Mouse (Mus musculus) kidney, embryonic 14.5 days (tissue): ENCODE measurements around the gene Gm28230. TPM values are rescaled to one million over a fixed set of nuclear protein-coding genes. Genes with fewer than 3 reads are reported as not detected.

Experiments
- ATAC-seq: fragments of 200-750 bp; cut with Nextera tagmentation; 2 replicates; pipeline ENCODE4 v1.8.0; 2017; ENCODE audit warnings: moderate number of reproducible peaks, mild to moderate bottlenecking, moderate TSS enrichment, moderate library complexity; ENCODE audit not compliant: low FRiP score, low TSS enrichment
- H3K27ac ChIP-seq: fragments of 300-500 bp; sonication (generic); 2 replicates; pipeline ENCODE4 v1.5.1; 2014; ENCODE audit warnings: low read depth, mild to moderate bottlenecking, low read length, moderate library complexity, mixed read lengths
- H3K27me3 ChIP-seq: fragments of 300-500 bp; sonication (generic); 2 replicates; pipeline ENCODE4 v1.6.1; 2014; ENCODE audit warnings: mild to moderate bottlenecking, low read length; ENCODE audit not compliant: control insufficient read depth, insufficient read depth
- H3K36me3 ChIP-seq: fragments of 300-500 bp; sonication (generic); 2 replicates; pipeline ENCODE4 v1.6.1; 2014; ENCODE audit warnings: low read length, mixed read lengths; ENCODE audit not compliant: control insufficient read depth, insufficient read depth
- H3K4me1 ChIP-seq: fragments of 300-500 bp; sonication (generic); 2 replicates; pipeline ENCODE4 v1.6.1; 2014; ENCODE audit warnings: low read length, mixed read lengths; ENCODE audit not compliant: control insufficient read depth, insufficient read depth
- H3K4me2 ChIP-seq: fragments of 300-500 bp; sonication (generic); replicated peaks from 2 replicates; pipeline ENCODE4 v1.6.1; 2014; ENCODE audit warnings: low read depth, mild to moderate bottlenecking, low read length
- H3K4me3 ChIP-seq: fragments of 300-500 bp; sonication (generic); 2 replicates; pipeline ENCODE4 v1.5.1; 2014; ENCODE audit warnings: mild to moderate bottlenecking, low read length
- H3K9ac ChIP-seq: fragments of 300-500 bp; sonication (generic); 2 replicates; pipeline ENCODE4 v1.6.1; 2014; ENCODE audit warnings: low read depth, mild to moderate bottlenecking, low read length, moderate library complexity
- H3K9me3 ChIP-seq: fragments of 300-500 bp; sonication (generic); 2 replicates; pipeline ENCODE4 v1.6.1; 2016; ENCODE audit warnings: low read length; ENCODE audit not compliant: control insufficient read depth
- WGBS: fragments of 180-500 bp; shearing (Covaris S2); extraction: QIAGEN DNeasy Blood & Tissue Kit; methylation state at CpG from one replicate; pipeline ENCODE4 v1.1.7; 2014; 5-methylcytosine and 5-hydroxymethylcytosine counted together
- polyA plus RNA-seq: library from polyadenylated mRNA; unstranded; fragments of >200 nt; fragmentation: Nextera tagmentation; extraction: Ambion mirVana; gene quantifications from 2 replicates; pipeline ENCODE4 v1.2.1, GENCODE M21; 2014

The Gm28230 gene
- polyA plus RNA-seq: 2.3 and 4.0 TPM in 2 replicates

GRCm38 (mm10) chr2:74726551-74726950, at the start of gene Gm28230:
Gm28230 (plus strand) TSS chr2:74726728.
- ATAC-seq: no peak
- 40% methylated on average over 5 of the region's 5 CpGs for WGBS

GRCm38 (mm10) chr2:74677106-74677505, 49.4 kb upstream of the Gm28230 start:
- H3K27me3 ChIP-seq: peaks cover 41% of the 10 kb centered on the region

More at GRCm38 (mm10) chr2:74726551-74726950, at the start of gene Gm28230:
- no peaks in the 10 kb centered on the region for H3K27me3 ChIP-seq
- peak within 1 kb of the TSS; percentile 40 for H3K4me3 ChIP-seq
- H3K36me3 ChIP-seq: peaks cover 20% of the 10 kb centered on the region
- H3K9ac ChIP-seq: peak within 1 kb of the TSS; percentile 56
- H3K27ac ChIP-seq: peak within 1 kb of the TSS; percentile 85
- H3K4me2 ChIP-seq: peak within 1 kb of the TSS; percentile 68
- H3K4me1 ChIP-seq: peaks cover 68% of the 10 kb centered on the region
- H3K9me3 ChIP-seq: no peaks in the 10 kb centered on the region

GRCm38 (mm10) chr2:74678891-74679595, 47.5 kb upstream of the Gm28230 start, which contains the start of gene Hoxd11:
Hoxd11 (plus strand) TSS chr2:74679557.
- H3K4me2 ChIP-seq: peak within 1 kb of the TSS; percentile 85
- WGBS: 2% methylated on average over 15 of the region's 15 CpGs
- 0 out of 2 replicates have a peak, but pooled peaks cover 1% of the 10 kb centered on the region for H3K36me3 ChIP-seq
- no peak for ATAC-seq
- peak within 1 kb of the TSS; percentile 85 for H3K4me3 ChIP-seq
- H3K4me1 ChIP-seq: peaks cover 34% of the 10 kb centered on the region
- peak within 1 kb of the TSS; percentile 97 for H3K27ac ChIP-seq
- peaks cover 43% of the 10 kb centered on the region for H3K27me3 ChIP-seq
- peak within 1 kb of the TSS; percentile 99 for H3K9ac ChIP-seq
- no peaks in the 10 kb centered on the region for H3K9me3 ChIP-seq

More at GRCm38 (mm10) chr2:74677106-74677505, 49.4 kb upstream of the Gm28230 start:
- Histone ChIP-seq H3K9me3 (no peaks in the 10 kb centered on the region), H3K27ac (peak overlapping the region; percentile 77; the same call in 1 of the 2 replicates), H3K4me2 (peak overlapping the region; percentile 10), H3K4me1 (peaks cover 34% of the 10 kb centered on the region), H3K4me3 (peak overlapping the region; percentile 6; the same call in 1 of the 2 replicates), H3K36me3 (no peaks in the 10 kb centered on the region), H3K9ac (no peak overlapping the region)
- WGBS: 34% methylated on average over 2 of the region's 2 CpGs
- ATAC-seq: no peak

- Histone ChIP-seq H3K27ac (peak overlapping the region; percentile 97), H3K4me2 (peak overlapping the region; percentile 85), H3K36me3 (0 out of 2 replicates have a peak, but pooled peaks cover 2% of the 10 kb centered on the region), H3K4me1 (peaks cover 30% of the 10 kb centered on the region), H3K4me3 (peak overlapping the region; percentile 85), H3K9ac (peak overlapping the region; percentile 99), H3K9me3 (no peaks in the 10 kb centered on the region), H3K27me3 (peaks cover 38% of the 10 kb centered on the region)
- no peak for ATAC-seq
- WGBS: under 1% methylated on average over 26 of the region's 26 CpGs
These were observed 46.9 kb upstream of the Gm28230 start for GRCm38 (mm10) chr2:74679596-74679971.

GRCm38 (mm10) chr2:74679980-74680379, 46.5 kb upstream of the Gm28230 start:
- no peaks in the 10 kb centered on the region for H3K9me3 ChIP-seq
- peak overlapping the region; percentile 99 for H3K9ac ChIP-seq
- peak overlapping the region; percentile 85 for H3K4me3 ChIP-seq
- H3K4me1 ChIP-seq: peaks cover 29% of the 10 kb centered on the region
- 1% methylated on average over 23 of the region's 23 CpGs for WGBS
- ATAC-seq: no peak; the same call in 1 of the 2 replicates
- H3K27ac ChIP-seq: peak overlapping the region; percentile 97
- H3K4me2 ChIP-seq: peak overlapping the region; percentile 85
- 0 out of 2 replicates have a peak, but pooled peaks cover 2% of the 10 kb centered on the region for H3K36me3 ChIP-seq
- peaks cover 35% of the 10 kb centered on the region for H3K27me3 ChIP-seq

- peaks cover 21% of the 10 kb centered on the region for H3K4me1 ChIP-seq
- no peaks in the 10 kb centered on the region for H3K9me3 ChIP-seq
- H3K27me3 ChIP-seq: peaks cover 29% of the 10 kb centered on the region
- peak overlapping the region; percentile 97 for H3K27ac ChIP-seq
- peak overlapping the region; percentile 99 for H3K9ac ChIP-seq
- peak overlapping the region; percentile 85 for H3K4me3 ChIP-seq
- 0 out of 2 replicates have a peak, but pooled peaks cover 2% of the 10 kb centered on the region for H3K36me3 ChIP-seq
- H3K4me2 ChIP-seq: peak overlapping the region; percentile 85
- no peak for ATAC-seq
- whole genome bisulfite sequencing: 3% methylated on average over 21 of the region's 21 CpGs
These were observed 45.7 kb upstream of the Gm28230 start for GRCm38 (mm10) chr2:74680561-74681398.

- H3K4me2 ChIP-seq: peak overlapping the region; percentile 85
- ATAC-seq: peak; percentile 70
- WGBS: under 1% methylated on average over 67 of the region's 78 CpGs
- H3K9me3 ChIP-seq: no peaks in the 10 kb centered on the region
- H3K4me3 ChIP-seq: peak overlapping the region; percentile 85
- H3K27me3 ChIP-seq: peaks cover 22% of the 10 kb centered on the region; the same call in 1 of the 2 replicates
- peaks cover 12% of the 10 kb centered on the region for H3K4me1 ChIP-seq
- 0 out of 2 replicates have a peak, but pooled peaks cover 2% of the 10 kb centered on the region for H3K36me3 ChIP-seq
- peak overlapping the region; percentile 97 for H3K27ac ChIP-seq
- H3K9ac ChIP-seq: peak overlapping the region; percentile 99
These were observed 44.7 kb upstream of the Gm28230 start for GRCm38 (mm10) chr2:74681594-74682531.

GRCm38 (mm10) chr2:74682796-74683195, 43.7 kb upstream of the Gm28230 start:
- H3K4me3 ChIP-seq: peak overlapping the region; percentile 85
- peaks cover 6% of the 10 kb centered on the region for H3K4me1 ChIP-seq
- WGBS: 3% methylated on average over 40 of the region's 51 CpGs
- H3K4me2 ChIP-seq: peak overlapping the region; percentile 85
- H3K27me3 ChIP-seq: peaks cover 22% of the 10 kb centered on the region; the same call in 1 of the 2 replicates
- H3K36me3 ChIP-seq: peaks cover 2% of the 10 kb centered on the region; the same call in 1 of the 2 replicates
- no peak for ATAC-seq
- H3K9me3 ChIP-seq: no peaks in the 10 kb centered on the region
- H3K27ac ChIP-seq: peak overlapping the region; percentile 97
- H3K9ac ChIP-seq: peak overlapping the region; percentile 99
